Mouse (Mus musculus) myocyte (in vitro differentiated cells): ENCODE results near the gene Nrgn.

Experiments
- E2F4 ChIP-seq: IDR thresholded peaks from one replicate; pipeline ENCODE4 v1.6.1; 2011; ENCODE audit warnings: mild to moderate bottlenecking, control low read depth, moderate library complexity; ENCODE audit not compliant: insufficient read depth
- MYOD1 ChIP-seq, 3 experiments: IDR thresholded peaks; one replicate each; pipeline ENCODE4 v1.6.1; 2011; ENCODE audit warnings: control low read depth in 2 of 3, low read depth in 2 of 3, mild to moderate bottlenecking in 2 of 3, moderate library complexity in 1 of 3; ENCODE audit not compliant: insufficient read length in 2 of 3, control insufficient read depth in 1 of 3
- MYOG ChIP-seq, 3 experiments: IDR thresholded peaks; one replicate each; pipeline ENCODE4 v1.6.1; 2011; ENCODE audit warnings: control low read depth in 2 of 3, low read depth in 2 of 3, mild to moderate bottlenecking in 2 of 3; ENCODE audit not compliant: insufficient read length in 2 of 3, control insufficient read depth in 1 of 3, insufficient read depth in 1 of 3
- POLR2A ChIP-seq: IDR thresholded peaks from one replicate; pipeline ENCODE4 v1.6.1; 2011; ENCODE audit warnings: low read depth, mild to moderate bottlenecking, control low read depth, moderate library complexity; ENCODE audit not compliant: insufficient read length

GRCm38 (mm10) chr9:37512097-37512496, 40.6 kb downstream of the Nrgn start:
- TF ChIP-seq POLR2A (no peak), MYOG (IDR thresholded peaks at IDR 0.05; ENCODE audit: control insufficient read depth in 1 of 3, insufficient read depth in 1 of 3, insufficient read length in 2 of 3, low read depth in 2 of 3) (no peak), E2F4 (no peak), MYOD1 (IDR thresholded peaks at IDR 0.05; ENCODE audit: control insufficient read depth in 1 of 3, insufficient read length in 2 of 3, low read depth in 2 of 3) (no peak)
